Mouse (Mus musculus) liver, embryonic 12.5 days (tissue): ENCODE data around the gene Qars. TPM values are rescaled to one million over a fixed set of nuclear protein-coding genes. Genes with fewer than 3 reads are reported as not detected.

Source experiments
- ATAC-seq: fragments of 200-750 bp; cut with Nextera tagmentation; 2 replicates; pipeline ENCODE4 v1.8.0; 2017; ENCODE audit warnings: moderate number of reproducible peaks, mild to moderate bottlenecking, moderate library complexity
- H3K27ac ChIP-seq: fragments of 300-500 bp; sonication (generic); 2 replicates; pipeline ENCODE4 v1.5.1; 2016; ENCODE audit warnings: mild to moderate bottlenecking
- H3K27me3 ChIP-seq: fragments of 300-500 bp; sonication (generic); replicated peaks from 2 replicates; pipeline ENCODE4 v1.6.1; 2016; ENCODE audit warnings: mild to moderate bottlenecking, moderate library complexity
- H3K36me3 ChIP-seq: fragments of 300-500 bp; sonication (generic); 2 replicates; pipeline ENCODE4 v1.6.1; 2016; ENCODE audit warnings: mild to moderate bottlenecking, moderate library complexity
- H3K4me1 ChIP-seq: fragments of 300-500 bp; sonication (generic); 2 replicates; pipeline ENCODE4 v1.6.1; 2016
- H3K4me2 ChIP-seq: fragments of 300-500 bp; sonication (generic); 2 replicates; pipeline ENCODE4 v1.6.1; 2016; ENCODE audit warnings: mild to moderate bottlenecking, moderate library complexity
- H3K4me3 ChIP-seq: fragments of 300-500 bp; sonication (generic); 2 replicates; pipeline ENCODE4 v1.5.1; 2016; ENCODE audit warnings: mild to moderate bottlenecking, moderate library complexity
- H3K9ac ChIP-seq: fragments of 300-500 bp; sonication (generic); 2 replicates; pipeline ENCODE4 v1.6.1; 2016; ENCODE audit warnings: mild to moderate bottlenecking, moderate library complexity
- H3K9me3 ChIP-seq: fragments of 300-500 bp; sonication (generic); replicated peaks from 2 replicates; pipeline ENCODE4 v1.6.1; 2016; ENCODE audit warnings: mild to moderate bottlenecking, moderate library complexity
- WGBS: fragments of 180-500 bp; shearing (Covaris S2); methylation state at CpG from one replicate; pipeline ENCODE4 v1.1.7; 2016; ENCODE audit not compliant: insufficient replicate concordance; 5-methylcytosine and 5-hydroxymethylcytosine counted together
- polyA plus RNA-seq: library from polyadenylated mRNA; unstranded; fragments of >200 nt; fragmentation: Nextera tagmentation; extraction: Ambion mirVana; gene quantifications from 2 replicates; pipeline ENCODE4 v1.2.1, GENCODE M21; 2016

The Qars gene
- polyA plus RNA-seq, 1 experiment from 2014 or later: 74.4 TPM

DNA sequence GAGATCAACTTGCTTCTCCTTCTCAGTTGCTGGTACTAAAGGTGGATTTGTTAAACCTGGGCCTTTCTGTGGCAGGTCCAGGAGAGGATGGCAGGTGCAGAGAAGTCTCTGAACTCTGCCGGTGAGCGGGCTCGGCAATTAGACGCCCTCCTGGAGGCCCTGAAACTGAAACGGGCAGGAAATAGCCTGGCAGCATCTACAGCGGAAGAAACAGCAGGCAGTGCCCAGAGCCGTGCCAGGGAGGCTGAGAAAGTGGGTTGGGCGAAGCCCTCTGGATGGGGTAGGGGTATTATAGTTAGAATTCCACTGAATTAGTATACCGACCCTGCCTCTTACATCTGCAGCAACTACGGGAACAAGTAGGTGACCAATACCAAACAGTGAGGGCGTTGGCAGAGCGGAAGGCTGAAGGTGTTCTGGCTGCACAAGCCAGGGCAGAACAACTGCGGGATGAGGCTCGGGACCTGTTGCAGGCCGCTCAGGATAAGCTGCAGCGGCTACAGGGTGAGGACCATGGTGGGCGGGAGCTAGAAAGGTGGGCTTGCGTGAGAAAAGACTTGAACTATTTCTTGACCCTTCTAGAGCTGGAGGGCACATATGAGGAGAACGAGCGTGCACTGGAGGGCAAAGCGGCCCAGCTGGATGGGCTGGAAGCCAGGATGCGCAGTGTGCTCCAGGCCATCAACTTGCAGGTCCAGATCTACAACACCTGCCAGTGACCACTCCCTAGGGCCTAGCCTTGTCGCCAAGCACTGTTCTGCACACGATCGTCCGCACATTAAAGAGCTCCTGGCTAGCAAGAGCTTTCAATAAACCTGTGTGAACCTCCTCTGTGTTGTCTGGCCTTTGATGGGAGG, 17.6 kb upstream of the Qars start:
- Histone ChIP-seq H3K9me3 (no peaks in the 10 kb centered on the region), H3K4me2 (peak overlapping the region; percentile 94), H3K4me3 (peak overlapping the region; percentile 95), H3K9ac (peak overlapping the region; percentile 94), H3K27me3 (no peaks in the 10 kb centered on the region), H3K4me1 (peaks cover 26% of the 10 kb centered on the region), H3K27ac (peak overlapping the region; percentile 96), H3K36me3 (peaks cover 64% of the 10 kb centered on the region)
- ATAC-seq: no peak
- WGBS: 68% methylated on average over 26 of the region's 26 CpGs

DNA sequence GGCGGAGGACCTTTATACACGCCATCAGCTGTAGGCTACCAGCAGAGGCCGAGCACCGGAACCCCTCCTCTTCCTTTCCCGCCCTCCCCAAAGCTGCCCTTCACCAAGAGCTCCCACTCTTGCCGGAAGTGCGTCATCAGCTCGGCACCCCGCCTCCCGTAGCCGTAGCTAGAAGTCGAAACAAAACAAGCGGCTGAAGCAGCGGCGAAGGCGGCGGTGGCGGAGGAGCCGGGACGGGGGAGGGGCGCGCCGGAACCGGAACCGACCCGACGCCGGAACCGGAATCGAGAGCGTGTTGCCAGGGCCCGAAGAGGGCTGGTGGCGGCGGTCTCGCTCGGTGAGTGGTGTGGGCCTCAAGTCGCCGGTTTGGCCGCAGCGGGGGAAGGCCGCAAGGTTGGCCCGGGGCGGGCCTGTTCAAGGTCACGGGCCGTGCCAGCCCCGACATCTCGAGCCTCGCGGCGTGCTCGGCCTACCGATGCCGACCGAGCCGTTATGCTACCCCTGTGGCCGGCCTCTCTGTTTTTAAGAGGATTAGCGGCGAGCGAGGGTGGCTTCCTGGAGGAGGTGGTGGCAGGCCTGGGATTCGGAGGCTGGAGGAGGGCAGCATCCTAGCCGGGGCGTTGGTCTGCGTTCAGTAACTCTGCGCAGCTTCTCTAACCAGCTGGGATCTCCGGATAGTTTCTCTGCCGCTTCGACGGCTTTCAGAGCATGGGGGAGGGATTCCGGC, 16.8 kb upstream of the Qars start, which contains the start of gene Usp19:
Gene Usp19, plus strand, starts transcription at position 44 of the 727 bp plus-strand sequence.
- WGBS: under 1% methylated on average over 69 of the region's 69 CpGs
- Histone ChIP-seq H3K27ac (peak within 1 kb of the TSS; percentile 96), H3K4me3 (peak within 1 kb of the TSS; percentile 95), H3K36me3 (peaks cover 69% of the 10 kb centered on the region), H3K9me3 (no peaks in the 10 kb centered on the region), H3K4me1 (peaks cover 26% of the 10 kb centered on the region), H3K27me3 (no peaks in the 10 kb centered on the region), H3K4me2 (peak within 1 kb of the TSS; percentile 94), H3K9ac (peak within 1 kb of the TSS; percentile 94)
- peak; percentile 91 for ATAC-seq

DNA sequence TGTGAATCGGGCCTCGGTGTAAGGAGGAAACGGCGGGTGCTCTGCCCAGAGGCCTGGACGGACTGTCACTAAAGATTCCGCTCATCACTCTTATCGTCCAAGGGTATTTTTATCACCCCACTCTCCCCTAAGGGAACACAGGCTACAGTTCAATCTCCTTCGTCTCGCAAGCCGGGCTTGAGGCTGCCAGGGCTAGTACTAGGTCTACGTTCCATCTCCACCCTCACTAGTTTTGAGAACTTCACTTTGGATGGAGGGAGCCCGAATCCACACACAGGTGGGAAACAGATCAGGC, 16.3 kb upstream of the Qars start:
- H3K36me3 ChIP-seq: peaks cover 69% of the 10 kb centered on the region
- H3K4me3 ChIP-seq: peak overlapping the region; percentile 95
- peak overlapping the region; percentile 94 for H3K4me2 ChIP-seq
- H3K27ac ChIP-seq: peak overlapping the region; percentile 96
- H3K9me3 ChIP-seq: no peaks in the 10 kb centered on the region
- H3K9ac ChIP-seq: peak overlapping the region; percentile 94
- ATAC-seq: peak; percentile 4; the same call in 1 of the 2 replicates
- whole genome bisulfite sequencing: 3% methylated on average over 12 of the region's 12 CpGs
- peaks cover 26% of the 10 kb centered on the region for H3K4me1 ChIP-seq
- no peaks in the 10 kb centered on the region for H3K27me3 ChIP-seq

DNA sequence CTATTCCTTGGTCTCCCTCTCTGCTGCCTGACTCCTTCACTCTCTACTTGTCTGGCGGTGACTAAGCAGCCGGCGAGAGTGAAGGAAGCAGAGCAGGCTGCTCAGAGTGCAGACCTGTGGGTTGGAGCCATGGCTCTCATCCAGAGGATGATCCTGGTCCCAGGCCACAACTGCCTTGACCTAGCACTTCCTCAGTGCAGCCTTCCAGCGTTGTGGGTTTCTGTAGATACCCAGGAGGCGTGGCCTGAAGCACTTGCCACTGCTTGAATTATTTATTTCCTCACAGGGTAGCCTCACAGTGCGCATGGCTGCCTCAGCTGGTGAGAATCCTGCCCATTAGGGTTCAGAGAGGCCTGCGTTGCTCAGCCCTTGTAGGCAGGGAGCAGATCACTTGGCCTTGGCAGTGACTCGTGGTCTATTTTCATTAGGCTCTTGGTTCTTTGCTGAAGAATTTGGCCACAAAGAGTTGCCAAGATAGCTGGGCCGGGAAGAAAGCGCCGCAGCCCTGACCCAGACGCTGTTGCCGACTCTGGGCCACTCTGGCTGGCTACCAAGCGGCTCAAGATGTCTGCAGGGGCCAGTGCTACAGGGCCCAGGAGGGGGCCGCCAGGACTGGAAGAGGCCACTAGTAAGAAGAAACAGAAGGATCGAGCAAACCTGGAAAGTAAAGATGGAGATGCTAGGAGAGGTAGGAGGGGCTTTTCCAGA, 15.3 kb upstream of the Qars start:
- H3K4me2 ChIP-seq: peak overlapping the region; percentile 94
- H3K36me3 ChIP-seq: peaks cover 72% of the 10 kb centered on the region
- ATAC-seq: no peak
- H3K4me1 ChIP-seq: peaks cover 26% of the 10 kb centered on the region
- peak overlapping the region; percentile 96 for H3K27ac ChIP-seq
- peak overlapping the region; percentile 94 for H3K9ac ChIP-seq
- peak overlapping the region; percentile 95 for H3K4me3 ChIP-seq
- WGBS: 75% methylated on average over 16 of the region's 16 CpGs
- no peaks in the 10 kb centered on the region for H3K9me3 ChIP-seq
- no peaks in the 10 kb centered on the region for H3K27me3 ChIP-seq

DNA sequence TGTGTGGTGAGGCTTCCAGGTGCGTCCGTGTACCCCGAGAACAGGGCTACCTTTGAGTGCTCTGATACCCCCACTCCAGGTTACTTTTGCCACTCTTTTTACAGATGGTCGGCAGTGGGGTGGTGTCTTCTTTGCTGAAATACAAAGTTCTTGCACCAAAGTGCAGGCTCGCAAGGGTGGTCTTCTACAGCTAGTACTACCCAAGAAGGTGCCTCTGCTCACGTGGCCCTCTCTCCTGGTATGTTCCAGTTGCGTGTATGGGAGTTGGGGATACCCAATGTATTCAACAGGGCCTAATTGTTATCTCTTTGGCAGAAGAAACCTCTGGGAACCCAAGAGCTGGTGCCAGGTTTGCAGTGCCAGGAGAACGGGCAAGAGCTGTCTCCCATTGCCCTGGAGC, 14.3 kb upstream of the Qars start:
- Histone ChIP-seq H3K4me2 (no peak overlapping the region), H3K4me1 (peaks cover 26% of the 10 kb centered on the region), H3K27ac (no peak overlapping the region), H3K9ac (no peak overlapping the region), H3K36me3 (peaks cover 72% of the 10 kb centered on the region), H3K9me3 (no peaks in the 10 kb centered on the region), H3K4me3 (no peak overlapping the region), H3K27me3 (no peaks in the 10 kb centered on the region)
- 90% methylated on average over 8 of the region's 8 CpGs for WGBS
- ATAC-seq: no peak

DNA sequence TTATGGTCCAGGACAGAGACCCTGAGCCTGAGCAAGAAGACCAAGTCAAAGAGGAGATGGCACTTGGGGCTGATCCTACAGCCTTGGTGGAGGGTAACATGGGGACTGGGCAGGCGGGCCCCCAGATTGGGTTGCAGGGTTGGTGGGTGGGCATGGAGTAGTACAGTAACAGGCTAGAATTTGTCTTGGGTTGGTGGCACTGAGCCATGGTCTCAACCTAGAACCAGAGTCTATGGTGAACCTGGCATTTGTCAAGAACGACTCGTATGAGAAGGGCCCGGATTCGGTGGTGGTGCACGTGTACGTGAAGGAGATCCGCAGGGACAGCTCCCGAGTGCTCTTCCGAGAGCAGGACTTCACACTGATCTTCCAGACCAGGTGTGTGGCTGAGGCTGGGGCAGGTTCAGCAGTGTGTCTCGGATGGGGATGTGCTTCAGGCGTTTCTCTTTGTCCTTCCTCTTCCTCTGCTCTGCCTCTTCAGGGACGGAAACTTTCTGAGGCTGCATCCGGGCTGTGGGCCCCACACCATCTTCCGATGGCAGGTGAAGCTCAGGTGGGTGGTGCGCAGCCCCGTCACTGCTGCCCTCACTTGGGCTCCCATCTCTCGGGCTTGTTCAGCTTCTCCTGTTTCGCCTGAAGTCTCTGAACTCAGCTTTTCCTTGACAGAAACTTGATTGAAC, 13.2 kb upstream of the Qars start:
- Histone ChIP-seq H3K4me2 (no peak overlapping the region), H3K27ac (no peak overlapping the region), H3K9me3 (no peaks in the 10 kb centered on the region), H3K36me3 (peaks cover 74% of the 10 kb centered on the region), H3K27me3 (no peaks in the 10 kb centered on the region), H3K9ac (no peak overlapping the region), H3K4me3 (no peak overlapping the region), H3K4me1 (peaks cover 26% of the 10 kb centered on the region)
- 89% methylated on average over 19 of the region's 19 CpGs for WGBS
- no peak for ATAC-seq

DNA sequence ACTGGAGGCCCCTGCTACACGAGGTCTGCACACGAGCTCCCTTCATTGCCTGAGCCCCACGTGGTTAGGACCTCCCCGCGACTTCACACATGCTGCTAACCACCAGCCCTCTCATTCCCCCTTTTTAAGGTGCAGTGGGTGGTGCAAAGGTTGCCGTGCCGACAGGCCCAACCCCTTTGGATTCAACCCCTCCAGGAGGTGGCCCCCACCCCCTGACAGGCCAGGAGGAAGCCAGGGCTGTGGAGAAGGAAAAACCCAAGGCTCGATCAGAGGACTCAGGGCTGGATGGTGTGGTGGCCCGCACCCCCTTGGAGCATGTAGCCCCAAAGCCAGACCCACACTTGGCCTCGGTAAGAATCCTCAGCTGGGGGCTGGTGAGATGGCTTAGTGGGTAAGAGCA, 12.6 kb upstream of the Qars start:
- no peak overlapping the region for H3K27ac ChIP-seq
- no peaks in the 10 kb centered on the region for H3K9me3 ChIP-seq
- peaks cover 21% of the 10 kb centered on the region for H3K4me1 ChIP-seq
- H3K27me3 ChIP-seq: no peaks in the 10 kb centered on the region
- ATAC-seq: no peak
- H3K9ac ChIP-seq: no peak overlapping the region
- WGBS: 77% methylated on average over 10 of the region's 10 CpGs
- no peak overlapping the region for H3K4me3 ChIP-seq
- no peak overlapping the region for H3K4me2 ChIP-seq
- peaks cover 80% of the 10 kb centered on the region for H3K36me3 ChIP-seq

DNA sequence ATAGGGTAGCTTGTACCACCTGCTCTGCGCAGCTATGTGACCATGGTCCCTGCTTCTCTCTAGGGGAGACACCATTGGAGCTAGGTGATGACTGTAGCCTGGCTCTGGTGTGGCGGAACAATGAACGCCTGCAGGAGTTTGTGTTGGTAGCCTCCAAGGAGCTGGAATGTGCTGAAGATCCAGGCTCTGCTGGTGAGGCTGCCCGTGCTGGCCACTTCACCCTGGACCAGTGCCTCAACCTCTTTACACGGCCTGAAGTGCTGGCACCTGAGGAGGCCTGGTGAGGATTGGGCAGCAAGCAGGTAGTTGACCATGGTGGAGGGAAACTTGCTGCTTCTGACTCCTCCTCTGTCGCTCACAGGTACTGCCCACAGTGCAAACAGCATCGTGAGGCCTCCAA, 8.3 kb upstream of the Qars start:
- 88% methylated on average over 7 of the region's 7 CpGs for WGBS
- Histone ChIP-seq H3K36me3 (peaks cover 94% of the 10 kb centered on the region), H3K9ac (no peak overlapping the region), H3K27me3 (no peaks in the 10 kb centered on the region), H3K9me3 (no peaks in the 10 kb centered on the region), H3K4me3 (no peak overlapping the region), H3K27ac (no peak overlapping the region), H3K4me2 (no peak overlapping the region), H3K4me1 (no peaks in the 10 kb centered on the region)
- no peak for ATAC-seq

DNA sequence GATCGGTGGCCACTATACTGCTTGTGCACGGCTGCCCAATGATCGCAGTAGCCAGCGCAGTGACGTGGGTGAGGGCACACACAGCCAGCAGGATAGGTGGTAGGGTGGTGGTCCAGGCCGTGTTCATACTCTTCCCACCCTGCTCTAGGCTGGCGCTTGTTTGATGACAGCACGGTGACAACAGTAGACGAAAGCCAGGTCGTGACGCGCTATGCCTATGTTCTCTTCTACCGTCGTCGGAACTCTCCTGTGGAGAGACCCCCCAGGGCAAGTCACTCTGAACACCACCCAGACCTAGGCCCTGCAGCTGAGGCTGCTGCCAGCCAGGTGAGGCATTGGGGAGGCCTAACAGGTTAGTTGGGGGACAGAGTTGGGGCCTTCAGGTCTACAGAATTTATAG, 7.6 kb upstream of the Qars start:
- 96% methylated on average over 15 of the region's 15 CpGs for WGBS
- ATAC-seq: no peak
- H3K4me1 ChIP-seq: no peaks in the 10 kb centered on the region
- H3K4me2 ChIP-seq: no peak overlapping the region
- peaks cover 86% of the 10 kb centered on the region for H3K36me3 ChIP-seq
- H3K27ac ChIP-seq: no peak overlapping the region
- H3K9me3 ChIP-seq: no peaks in the 10 kb centered on the region
- H3K9ac ChIP-seq: no peak overlapping the region
- no peaks in the 10 kb centered on the region for H3K27me3 ChIP-seq
- H3K4me3 ChIP-seq: no peak overlapping the region

DNA sequence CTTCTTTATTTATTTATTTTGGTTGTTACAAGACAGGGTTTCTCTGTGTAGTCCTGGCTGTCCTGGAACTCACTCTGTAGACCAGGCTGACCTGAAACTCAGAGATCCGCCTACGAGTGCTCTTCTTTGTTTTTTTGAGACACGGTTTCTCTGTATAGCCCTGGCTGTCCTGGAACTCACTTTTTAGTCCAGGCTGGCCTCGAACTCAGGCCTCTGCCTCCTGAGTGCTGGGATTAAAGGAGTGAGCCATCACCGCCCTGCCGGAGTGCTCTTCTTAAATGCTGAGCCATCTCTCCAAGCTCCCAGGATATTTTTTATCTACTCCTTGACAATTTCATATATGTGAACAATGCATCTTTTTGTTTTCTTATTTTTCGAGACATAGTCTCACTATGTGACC, 605 bp upstream of the Qars start:
- no peak overlapping the region for H3K27ac ChIP-seq

DNA sequence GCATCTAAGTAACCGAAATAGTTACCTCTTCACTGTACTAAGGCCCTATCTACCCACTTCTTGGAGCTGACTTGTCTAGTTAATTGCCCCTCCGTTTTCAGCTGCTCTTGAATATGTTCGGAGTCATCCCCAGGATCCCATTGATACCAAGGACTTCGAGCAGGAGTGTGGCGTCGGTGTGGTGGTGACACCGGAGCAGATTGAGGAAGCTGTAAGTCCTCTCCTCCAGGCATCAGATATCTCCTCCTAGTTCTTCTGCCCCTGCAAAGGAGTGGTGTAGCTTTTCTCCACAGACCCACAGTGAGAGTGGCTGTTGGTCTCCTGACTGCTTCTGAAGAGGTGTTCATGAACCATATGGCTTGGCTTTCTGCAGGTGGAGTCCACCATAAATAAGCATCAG, 1.3 kb downstream of the Qars start:
- H3K4me2 ChIP-seq: peak overlapping the region; percentile 86
- no peak for ATAC-seq
- H3K4me1 ChIP-seq: peaks cover 26% of the 10 kb centered on the region
- H3K4me3 ChIP-seq: peak overlapping the region; percentile 83
- H3K9me3 ChIP-seq: no peaks in the 10 kb centered on the region
- 41% methylated on average over 7 of the region's 7 CpGs for WGBS
- H3K36me3 ChIP-seq: peaks cover 48% of the 10 kb centered on the region
- H3K27me3 ChIP-seq: no peaks in the 10 kb centered on the region
- peak overlapping the region; percentile 82 for H3K9ac ChIP-seq
- H3K27ac ChIP-seq: peak overlapping the region; percentile 85

More for the DNA sequence above, 605 bp upstream of the Qars start:
- peaks cover 22% of the 10 kb centered on the region for H3K4me1 ChIP-seq
- no peaks in the 10 kb centered on the region for H3K9me3 ChIP-seq
- ATAC-seq: no peak
- 82% methylated on average over 7 of the region's 7 CpGs for WGBS
- H3K27me3 ChIP-seq: no peaks in the 10 kb centered on the region
- H3K4me3 ChIP-seq: peak overlapping the region; percentile 83
- peak overlapping the region; percentile 86 for H3K4me2 ChIP-seq
- peak overlapping the region; percentile 82; the same call in 1 of the 2 replicates for H3K9ac ChIP-seq
- peaks cover 46% of the 10 kb centered on the region for H3K36me3 ChIP-seq
